Mouse (Mus musculus) liver, adult 2 months (tissue): ENCODE data around the gene Gpd1. TPM values are rescaled to one million over a fixed set of nuclear protein-coding genes. Genes with fewer than 3 reads are reported as not detected.
A peak's percentile ranks its signal among the peaks of the same experiment; 100 is the strongest.
"Not testable (repeated sequence)": the region's sequence is repeated elsewhere in the genome, so short reads cannot be mapped to it uniquely, and the experiment has no call there.

Source experiments
- DNase-seq: peaks from one replicate; pipeline ENCODE4 v3.0.0-alpha.2; 2011; ENCODE audit warnings: low read depth, low spot score; ENCODE audit errors: extremely low read depth
- H3K27ac ChIP-seq: fragments of 200-500 bp; replicated peaks from 2 replicates; pipeline ENCODE4 v1.5.1; 2012; ENCODE audit warnings: low read depth, mild to moderate bottlenecking, control low read depth, inconsistent platforms, low read length; ENCODE audit not compliant: insufficient read depth
- H3K27me3 ChIP-seq: fragments of 200-500 bp; 2 replicates; pipeline ENCODE4 v1.6.1; 2012; ENCODE audit warnings: mild to moderate bottlenecking, moderate library complexity, low read length, inconsistent platforms; ENCODE audit not compliant: control insufficient read depth, insufficient read depth
- H3K36me3 ChIP-seq: fragments of 200-500 bp; 2 replicates; pipeline ENCODE4 v1.6.1; 2012; ENCODE audit warnings: low read length, inconsistent platforms; ENCODE audit not compliant: control insufficient read depth, insufficient read depth
- H3K4me1 ChIP-seq: fragments of 200-500 bp; 2 replicates; pipeline ENCODE4 v1.6.1; 2011; ENCODE audit warnings: low read length; ENCODE audit not compliant: control insufficient read depth, insufficient read depth
- H3K4me3 ChIP-seq: fragments of 200-500 bp; 2 replicates; pipeline ENCODE4 v1.5.1; 2011; ENCODE audit warnings: low read depth, mild to moderate bottlenecking, control low read depth, low read length, moderate library complexity; ENCODE audit not compliant: insufficient read depth
- H3K79me2 ChIP-seq: fragments of 200-500 bp; 2 replicates; pipeline ENCODE4 v1.6.1; 2012; ENCODE audit warnings: inconsistent platforms, mild to moderate bottlenecking, low read length, moderate library complexity; ENCODE audit not compliant: control insufficient read depth, insufficient read depth
- H3K9ac ChIP-seq: fragments of 200-500 bp; 2 replicates; pipeline ENCODE4 v1.6.1; 2012; ENCODE audit warnings: low read depth, mild to moderate bottlenecking, control low read depth, inconsistent platforms, low read length
- CTCF ChIP-seq: fragments of 200-500 bp; IDR thresholded peaks from 2 replicates; pipeline ENCODE4 v1.5.1; 2011; ENCODE audit warnings: low read depth, low read length, control low read depth
- POLR2A ChIP-seq: fragments of 200-500 bp; IDR thresholded peaks from 2 replicates; pipeline ENCODE4 v1.6.1; 2011; ENCODE audit warnings: low read length, control low read depth; ENCODE audit not compliant: insufficient read depth; ENCODE audit errors: extremely low read depth
- WGBS: fragments of 180-500 bp; shearing (Covaris S2); methylation state at CpG from one replicate; pipeline ENCODE4 v1.1.7; 2018; 5-methylcytosine and 5-hydroxymethylcytosine counted together
- polyA plus RNA-seq: library from polyadenylated mRNA; depleted of rRNA; stranded (reverse); fragments of >200 nt; gene quantifications from 2 replicates; pipeline ENCODE4 v1.2.3, GENCODE M21; 2012
- total RNA-seq: library from RNA; depleted of rRNA; stranded (reverse); fragments of >200 nt; gene quantifications from 2 replicates; pipeline ENCODE4 v1.2.3, GENCODE M21; 2014

The Gpd1 gene
- total and polyA plus RNA-seq, 2 experiments = 151 to 233 TPM

DNA sequence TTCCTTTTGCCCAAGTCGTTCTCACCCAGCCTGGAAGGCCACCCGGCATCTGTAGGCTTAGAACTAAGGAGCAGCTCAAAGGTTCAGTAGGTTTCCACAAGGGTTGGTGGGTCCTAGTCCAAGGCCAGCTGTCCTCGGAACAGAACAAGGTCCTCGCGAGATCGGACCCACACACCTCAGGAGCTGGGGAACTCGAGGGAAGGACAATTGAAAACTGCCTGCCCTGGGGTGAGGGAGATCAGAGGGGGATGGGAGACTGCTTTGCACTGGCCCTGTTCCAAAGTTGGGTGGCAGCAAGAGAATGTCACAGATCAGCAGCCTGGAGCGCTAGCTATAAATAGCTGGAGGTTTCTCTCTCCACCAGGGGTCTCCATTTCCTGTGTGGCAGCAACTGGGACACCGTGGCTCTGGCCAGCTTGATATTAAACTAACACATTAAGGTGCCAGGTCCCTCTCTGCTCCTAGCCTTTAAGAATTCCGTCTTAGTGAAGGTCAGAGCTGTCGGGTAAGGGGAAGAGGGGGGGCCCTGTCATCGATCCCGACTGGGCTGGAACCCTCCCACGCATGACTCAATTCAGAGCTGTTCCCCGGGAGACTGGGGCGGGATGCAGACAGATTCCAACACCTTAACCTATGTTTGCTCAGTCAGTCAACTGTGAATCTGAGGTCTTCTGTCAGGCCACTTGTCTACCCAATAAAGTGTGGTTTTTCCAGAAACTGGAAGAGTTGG, 7.1 kb downstream of the Gpd1 start:
- peak; percentile 80 for DNase-seq
- H3K79me2 ChIP-seq = peaks cover 2% of the 10 kb centered on the region; the same call in 1 of the 2 replicates
- peak; percentile 41 for TF ChIP-seq CTCF
- no peak for TF ChIP-seq POLR2A
- H3K4me1 ChIP-seq = peaks cover 42% of the 10 kb centered on the region
- H3K9ac ChIP-seq = peak overlapping the region; percentile 13; the same call in 1 of the 2 replicates
- WGBS = 1% methylated on average over 16 of the region's 16 CpGs
- no peaks in the 10 kb centered on the region for H3K27me3 ChIP-seq
- H3K36me3 ChIP-seq = peaks cover 5% of the 10 kb centered on the region; the same call in 1 of the 2 replicates
- H3K4me3 ChIP-seq = no peak overlapping the region
- peak overlapping the region; percentile 67 for H3K27ac ChIP-seq

DNA sequence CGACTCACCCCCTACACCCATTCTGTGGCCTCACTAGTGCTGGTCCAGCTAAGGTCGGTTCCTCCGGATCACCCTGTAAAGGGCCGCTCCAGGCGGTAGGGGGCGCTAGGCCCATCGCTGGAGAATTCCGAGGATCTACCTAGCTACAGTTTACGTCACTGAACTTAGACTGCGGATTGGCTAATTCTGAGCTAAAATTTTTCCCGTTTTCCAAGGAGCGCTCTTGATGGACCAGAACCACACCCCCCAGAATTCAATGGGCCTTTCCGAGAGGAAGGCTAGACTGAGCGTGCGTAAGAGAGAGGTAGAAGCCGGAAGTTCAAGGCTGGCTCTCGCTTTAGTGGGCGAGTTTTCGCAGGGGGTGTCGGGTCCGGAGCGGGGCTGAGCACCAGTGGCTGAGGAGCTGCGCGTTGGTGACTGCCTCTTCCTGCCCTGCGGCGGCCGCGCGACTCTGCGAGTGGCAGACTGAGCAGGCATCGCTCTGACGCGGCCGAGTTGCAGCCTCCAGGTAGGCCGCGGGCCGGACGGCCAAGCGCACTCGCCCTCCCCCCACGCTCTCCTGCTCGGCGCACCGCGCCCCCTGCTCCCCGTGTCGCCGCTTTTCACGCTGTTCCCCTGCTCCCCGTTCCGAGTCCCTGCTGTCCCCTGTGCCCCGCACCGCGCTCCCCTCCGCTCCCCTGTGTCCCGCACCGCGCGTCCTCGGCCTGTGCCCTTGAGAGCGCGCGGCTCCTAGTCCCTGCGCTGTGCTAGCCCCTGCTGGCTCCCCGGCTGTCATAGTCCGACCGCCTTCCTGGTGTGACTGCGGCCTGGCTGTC, 8.2 kb downstream of the Gpd1 start, which contains the start of gene Cox14:
Gene Cox14, plus strand, starts transcription at position 278 of the 815 bp plus-strand sequence.
- DNase-seq = peak; percentile 99
- WGBS = under 1% methylated on average over 67 of the region's 68 CpGs
- Histone ChIP-seq H3K36me3 (peaks cover 5% of the 10 kb centered on the region; the same call in 1 of the 2 replicates), H3K27me3 (no peaks in the 10 kb centered on the region), H3K9ac (peak within 1 kb of the TSS; percentile 87), H3K4me3 (peak within 1 kb of the TSS; percentile 83), H3K4me1 (peaks cover 35% of the 10 kb centered on the region), H3K79me2 (peaks cover 2% of the 10 kb centered on the region; the same call in 1 of the 2 replicates), H3K27ac (peak within 1 kb of the TSS; percentile 74)
- TF ChIP-seq CTCF (peak; percentile 98), POLR2A (peak; percentile 81; the same call in 1 of the 2 replicates)

DNA sequence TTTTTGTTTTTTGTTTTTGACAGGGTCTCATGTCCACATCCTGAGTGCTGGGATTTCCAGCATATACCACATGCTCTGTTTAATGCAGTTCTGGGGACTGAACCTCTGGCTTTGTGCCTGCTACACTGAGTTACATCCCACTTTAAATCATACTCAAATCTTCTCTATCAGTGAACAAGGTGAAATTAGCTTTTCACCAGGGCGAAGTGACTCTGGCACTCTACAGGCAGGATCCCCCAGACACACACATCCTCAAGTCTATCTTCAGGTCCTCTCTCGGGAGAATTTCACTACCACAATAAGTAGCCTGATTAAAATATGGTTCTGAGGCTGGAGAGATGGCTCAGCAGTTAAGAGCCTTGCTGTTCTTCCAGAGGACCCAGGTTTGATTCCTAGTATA, 9.2 kb downstream of the Gpd1 start:
- WGBS = 66% methylated on average over 2 of the region's 2 CpGs
- Histone ChIP-seq H3K79me2 (peaks cover 2% of the 10 kb centered on the region; the same call in 1 of the 2 replicates), H3K27me3 (no peaks in the 10 kb centered on the region), H3K36me3 (peaks cover 5% of the 10 kb centered on the region; the same call in 1 of the 2 replicates), H3K4me1 (peaks cover 29% of the 10 kb centered on the region), H3K27ac (no peak overlapping the region), H3K4me3 (no peak overlapping the region), H3K9ac (no peak overlapping the region)
- no peak for DNase-seq
- TF ChIP-seq CTCF (no peak), POLR2A (no peak)

DNA sequence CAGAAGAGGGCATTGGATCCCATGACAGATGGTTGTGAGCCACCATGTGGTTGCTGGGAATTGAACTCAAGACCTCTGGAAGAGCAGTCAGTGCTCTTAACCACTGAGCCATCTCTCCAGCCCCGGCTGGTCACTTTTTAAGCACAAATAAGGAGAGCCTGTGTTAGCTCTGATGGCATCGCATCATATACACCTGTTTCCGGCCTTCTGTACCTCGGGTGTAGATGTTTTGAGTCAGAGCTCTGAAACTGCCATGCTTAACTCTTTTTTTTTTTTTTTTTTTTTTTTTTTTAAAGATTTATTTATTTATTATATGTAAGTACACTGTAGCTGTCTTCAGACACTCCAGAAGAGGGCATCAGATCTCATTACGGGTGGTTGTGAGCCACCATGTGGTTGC, 9.7 kb downstream of the Gpd1 start:
- 82% methylated on average over 5 of the region's 5 CpGs for WGBS
- H3K79me2 ChIP-seq, DNase-seq, H3K27me3 ChIP-seq, H3K27ac ChIP-seq, H3K4me3 ChIP-seq, H3K9ac ChIP-seq, H3K36me3 ChIP-seq: not testable (repeated sequence)
- H3K4me1 ChIP-seq = peaks cover 25% of the 10 kb centered on the region

DNA sequence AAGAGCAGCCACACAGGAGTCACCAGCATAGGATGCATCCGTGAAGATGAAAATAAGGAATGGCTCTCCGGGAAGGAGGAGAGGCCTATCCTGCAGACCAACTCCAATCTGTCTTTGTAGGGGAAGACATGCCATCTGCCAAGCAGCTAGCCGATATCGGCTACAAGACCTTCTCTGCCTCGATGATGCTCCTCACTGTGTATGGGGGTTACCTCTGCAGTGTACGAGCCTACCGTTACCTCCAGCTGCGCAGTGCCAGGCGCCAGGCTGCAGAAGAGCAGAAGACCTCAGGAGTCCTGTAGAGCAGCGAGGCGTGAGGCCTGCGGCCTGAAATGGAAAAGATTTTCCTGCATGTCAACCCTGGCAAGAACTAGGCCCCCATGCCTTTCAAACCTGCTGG, 10.2 kb downstream of the Gpd1 start:
- TF ChIP-seq CTCF (no peak), POLR2A (no peak)
- no peak overlapping the region for H3K27ac ChIP-seq
- peaks cover 21% of the 10 kb centered on the region for H3K4me1 ChIP-seq
- H3K79me2 ChIP-seq = peaks cover 2% of the 10 kb centered on the region; the same call in 1 of the 2 replicates
- WGBS = 97% methylated on average over 12 of the region's 12 CpGs
- no peak for DNase-seq
- no peak overlapping the region for H3K9ac ChIP-seq
- no peaks in the 10 kb centered on the region for H3K27me3 ChIP-seq
- H3K36me3 ChIP-seq = peaks cover 5% of the 10 kb centered on the region; the same call in 1 of the 2 replicates
- H3K4me3 ChIP-seq = no peak overlapping the region
